Mouse (Mus musculus): ENCODE data around the gene Ormdl3.

- TF ChIP-seq CTCF (IDR thresholded peaks at IDR 0.05; ENCODE audit: low read depth), result no peak
- TF ChIP-seq EP300 (IDR thresholded peaks at IDR 0.05; ENCODE audit: low read depth), result no peak
These were observed 44.6 kb downstream of the Ormdl3 start for GRCm38 (mm10) chr11:98542553-98542952.

Measured in liver, postnatal 0 days (tissue).